Mouse (Mus musculus) bone marrow macrophage, adult 2 months (primary cell): Measurements from ENCODE around the gene Rin2.

Experiments
- CTCF ChIP-seq: IDR thresholded peaks from 2 replicates; pipeline ENCODE4 v1.5.1; 2012; ENCODE audit warnings: low read depth, mild to moderate bottlenecking, low read length, moderate library complexity
- POLR2A ChIP-seq: IDR thresholded peaks from 2 replicates; pipeline ENCODE4 v1.6.1; 2012; ENCODE audit warnings: mild to moderate bottlenecking, low read depth, low read length, borderline replicate concordance

DNA sequence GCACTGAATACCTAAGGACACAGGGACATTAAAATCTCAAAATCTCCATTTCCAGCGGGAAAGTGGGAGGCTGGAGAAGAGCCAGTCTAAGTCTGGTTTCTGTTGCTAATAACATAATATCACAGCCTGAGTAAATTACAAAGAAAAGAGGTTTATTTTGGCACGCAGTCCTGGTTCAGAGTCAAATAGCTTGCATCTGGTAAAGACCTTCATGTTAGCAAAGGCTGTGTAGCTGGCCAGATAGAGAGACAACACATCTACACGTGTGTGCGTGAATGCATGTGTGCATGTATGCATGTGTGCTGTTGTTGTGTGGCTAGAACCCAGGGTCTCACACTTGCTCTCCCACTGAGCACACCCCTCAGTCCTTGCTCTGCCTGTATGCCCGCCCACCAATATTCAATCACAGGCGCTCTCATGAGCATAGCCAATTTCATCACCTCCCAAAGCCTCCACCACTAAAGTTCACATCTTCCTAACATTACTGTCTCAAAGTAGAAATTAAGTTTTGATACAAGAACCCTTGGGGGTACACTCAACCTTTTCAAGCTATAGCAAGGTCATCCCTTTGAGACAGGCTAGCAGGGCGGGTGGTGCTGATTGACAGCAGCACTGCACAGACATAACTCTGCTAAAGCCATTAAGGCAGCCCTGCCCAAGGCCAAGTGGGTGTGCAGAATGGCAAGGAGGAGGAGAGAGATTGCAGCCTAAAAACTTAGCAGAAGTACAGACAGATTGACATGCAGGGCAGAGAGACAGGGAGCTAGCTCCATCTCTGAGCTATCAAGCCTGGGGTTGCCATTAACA lies 95.9 kb downstream of the Rin2 start:
- TF ChIP-seq POLR2A (no peak), CTCF (no peak)
